20 mouse cellular contexts compared by ENCODE assay signal in the genomic region with DNA sequence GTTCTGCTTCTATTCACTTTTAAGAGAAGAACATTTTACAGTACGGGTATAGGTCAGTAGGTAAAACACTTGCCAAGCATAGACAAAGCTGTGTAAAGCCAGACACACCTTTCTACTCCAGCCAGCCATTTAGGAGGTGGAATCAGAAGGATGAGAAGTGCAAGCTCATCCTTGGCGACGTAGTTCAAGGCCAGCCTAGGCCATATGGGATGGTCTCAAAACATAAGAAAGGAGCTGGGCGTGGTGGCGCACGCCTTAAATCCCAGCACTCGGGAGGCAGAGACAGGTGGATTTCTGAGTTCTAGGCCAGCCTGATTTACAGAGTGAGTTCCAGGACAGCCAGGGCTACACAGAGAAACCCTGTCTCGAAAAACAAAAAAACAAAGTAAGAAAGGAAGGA. TPM values are rescaled to one million over a fixed set of nuclear protein-coding genes. Genes with fewer than 3 reads are reported as not detected.
"Had no signal": no experiment of that assay in that cellular context is flagged by ENCODE, and none has a peak within 500 bp of the region (broad histone marks: within the 10 kb centered on the region; RNA-seq: fewer than 3 reads in every experiment).

No protein-coding gene starts in this region.

- H3K27me3 ChIP-seq: neural tube, embryonic 15.5 days; stomach, embryonic 15.5 days had no signal

- H3K27ac ChIP-seq: neural tube, embryonic 15.5 days; stomach, postnatal 0 days had no signal

- H3K4me2 ChIP-seq: neural tube, embryonic 15.5 days; stomach, embryonic 15.5 days had no signal

- H3K4me3 ChIP-seq: neural tube, embryonic 15.5 days; stomach, embryonic 15.5 days had no signal

- H3K9ac ChIP-seq: neural tube, embryonic 15.5 days; stomach, embryonic 15.5 days had no signal

- DNase-seq: retina, postnatal 1 day; right cerebral cortex, adult 18-20 months; right cerebral cortex, postnatal 14 days; right cerebral cortex, postnatal 25 days; right cerebral cortex, postnatal 4 days; spleen, adult 18-20 months; thymus, adult 18-20 months; thymus, adult 2 months; thymus, postnatal 14 days; thymus, postnatal 25 days; thymus, postnatal 36 days; thymus, postnatal 4 days had no signal

- H3K9me3 ChIP-seq: neural tube, embryonic 15.5 days; stomach, embryonic 15.5 days had no signal

RNA-seq across cellular contexts. Expression of a gene that starts 30.3 kb away (rescaled TPM):
- total RNA-seq: neutrophil, adult 5-6 weeks had no signal

RNA-seq across cellular contexts. Expression of a gene that starts 37.7 kb away (rescaled TPM):
- total RNA-seq: neutrophil, adult 5-6 weeks had no signal
- polyA plus RNA-seq: neural tube, embryonic 14.5 days; spleen, adult 2 months; stomach, embryonic 14.5 days; urinary bladder, adult 2 months had no signal
